Mouse (Mus musculus) megakaryocyte-erythroid progenitor cell, adult 5-6 weeks (primary cell): ENCODE results near the gene Terb2. TPM values are rescaled to one million over a fixed set of nuclear protein-coding genes. Genes with fewer than 3 reads are reported as not detected.

Experiments used
- ATAC-seq: replicated peaks from 2 replicates; pipeline ENCODE4 v1.8.0; 2016; ENCODE audit warnings: mild to moderate bottlenecking, inconsistent platforms; ENCODE audit not compliant: severe bottlenecking, poor library complexity, low FRiP score, low TSS enrichment
- total RNA-seq, 2 experiments: library from RNA; stranded (forward) in 1 of 2; stranded (reverse) in 1 of 2; fragments of 200-1000, 215-1000 nt in 1 of 2; fragments of >200 nt in 1 of 2; fragmentation: Nextera tagmentation in 1 of 2; gene quantifications; 2 replicates each; pipeline ENCODE4 v1.2.3; 2014 to 2017

The Terb2 gene
- total RNA-seq, 2 experiments from 2014 or later = not detected

GRCm38 (mm10) chr2:122222272-122222671 lies 36.2 kb downstream of the Terb2 start:
- 0 out of 2 replicates have a peak, but pooled peaks have one; percentile 32 for ATAC-seq

- peak; percentile 64 for ATAC-seq
Observed at GRCm38 (mm10) chr2:122223654-122224053, 37.6 kb downstream of the Terb2 start.

- ATAC-seq = no peak
Observed at GRCm38 (mm10) chr2:122230395-122230794, 44.3 kb downstream of the Terb2 start.

- no peak for ATAC-seq
Observed at GRCm38 (mm10) chr2:122231616-122232015, 45.5 kb downstream of the Terb2 start.

- ATAC-seq = no peak
Observed at GRCm38 (mm10) chr2:122233341-122233740, 47.3 kb downstream of the Terb2 start.

- peak; percentile 51 for ATAC-seq
Observed at GRCm38 (mm10) chr2:122233759-122234557, 47.9 kb downstream of the Terb2 start.

GRCm38 (mm10) chr2:122234611-122235288 lies 48.7 kb downstream of the Terb2 start, which contains the start of gene Sord:
Gene Sord (plus strand): TSS chr2:122234749.
- peak; percentile 84 for ATAC-seq

- peak; percentile 60 for ATAC-seq
Observed at GRCm38 (mm10) chr2:122235425-122235824, 49.4 kb downstream of the Terb2 start.

GRCm38 (mm10) chr2:122236321-122236720 lies 50.2 kb downstream of the Terb2 start:
- no peak for ATAC-seq

GRCm38 (mm10) chr2:122237891-122238470 lies 51.9 kb downstream of the Terb2 start:
- ATAC-seq = no peak

- ATAC-seq = no peak
Observed at GRCm38 (mm10) chr2:122240735-122241134, 54.7 kb downstream of the Terb2 start.

GRCm38 (mm10) chr2:122241226-122241625 lies 55.2 kb downstream of the Terb2 start:
- no peak for ATAC-seq

GRCm38 (mm10) chr2:122241935-122242334 lies 55.9 kb downstream of the Terb2 start:
- ATAC-seq = no peak

- ATAC-seq = peak; percentile 93
Observed at GRCm38 (mm10) chr2:122243671-122244131, 57.6 kb downstream of the Terb2 start.

- no peak for ATAC-seq
Observed at GRCm38 (mm10) chr2:122247786-122248185, 61.7 kb downstream of the Terb2 start.

- no peak for ATAC-seq
Observed at GRCm38 (mm10) chr2:122255997-122256396, 69.9 kb downstream of the Terb2 start.
